Mouse (Mus musculus) heart, embryonic 13.5 days (tissue): ENCODE measurements around the gene Pdrg1. TPM values are rescaled to one million over a fixed set of nuclear protein-coding genes. Genes with fewer than 3 reads are reported as not detected.

Experiments
- ATAC-seq: fragments of 200-750 bp; cut with Nextera tagmentation; 2 replicates; pipeline ENCODE4 v1.8.0; 2017; ENCODE audit warnings: moderate TSS enrichment; ENCODE audit not compliant: insufficient number of reproducible peaks, low FRiP score, low TSS enrichment; ENCODE audit errors: extremely low read depth
- H3K27ac ChIP-seq: fragments of 300-500 bp; sonication (generic); replicated peaks from 2 replicates; pipeline ENCODE4 v1.5.1; 2015; ENCODE audit warnings: moderate library complexity, mild to moderate bottlenecking, inconsistent platforms
- H3K27me3 ChIP-seq: fragments of 300-500 bp; sonication (generic); replicated peaks from 2 replicates; pipeline ENCODE4 v1.6.1; 2015; ENCODE audit warnings: mild to moderate bottlenecking, inconsistent platforms
- H3K36me3 ChIP-seq: fragments of 300-500 bp; sonication (generic); 2 replicates; pipeline ENCODE4 v1.6.1; 2015; ENCODE audit warnings: mild to moderate bottlenecking, inconsistent platforms
- H3K4me1 ChIP-seq: fragments of 300-500 bp; sonication (generic); 2 replicates; pipeline ENCODE4 v1.6.1; 2015; ENCODE audit warnings: inconsistent platforms
- H3K4me2 ChIP-seq: fragments of 300-500 bp; sonication (generic); 2 replicates; pipeline ENCODE4 v1.6.1; 2015; ENCODE audit warnings: inconsistent platforms, mild to moderate bottlenecking, moderate library complexity
- H3K4me3 ChIP-seq: fragments of 300-500 bp; sonication (generic); 2 replicates; pipeline ENCODE4 v1.5.1; 2015; ENCODE audit warnings: moderate library complexity, mild to moderate bottlenecking, inconsistent platforms
- H3K9ac ChIP-seq: fragments of 300-500 bp; sonication (generic); 2 replicates; pipeline ENCODE4 v1.6.1; 2015; ENCODE audit warnings: inconsistent platforms, mild to moderate bottlenecking, moderate library complexity
- H3K9me3 ChIP-seq: fragments of 300-500 bp; sonication (generic); 2 replicates; pipeline ENCODE4 v1.6.1; 2016; ENCODE audit warnings: inconsistent platforms
- WGBS: fragments of 180-500 bp; shearing (Covaris S2); methylation state at CpG from one replicate; pipeline ENCODE4 v1.1.7; 2015; ENCODE audit warnings: mixed read lengths; 5-methylcytosine and 5-hydroxymethylcytosine counted together
- polyA plus RNA-seq: library from polyadenylated mRNA; unstranded; fragments of >200 nt; fragmentation: Nextera tagmentation; extraction: Ambion mirVana; gene quantifications from 2 replicates; pipeline ENCODE4 v1.2.1, GENCODE M21; 2015

The Pdrg1 gene
- polyA plus RNA-seq, 1 experiment from 2014 or later = 101 TPM

- Histone ChIP-seq H3K4me1 (no peaks in the 10 kb centered on the region), H3K36me3 (peaks cover 11% of the 10 kb centered on the region), H3K27ac (no peak overlapping the region), H3K4me3 (no peak overlapping the region), H3K9me3 (no peaks in the 10 kb centered on the region), H3K27me3 (peaks cover 10% of the 10 kb centered on the region; the same call in 1 of the 2 replicates), H3K4me2 (no peak overlapping the region), H3K9ac (no peak overlapping the region)
- 68% methylated on average over 15 of the region's 15 CpGs for WGBS
- no peak for ATAC-seq
These were observed 12.6 kb downstream of the Pdrg1 start for GRCm38 (mm10) chr2:153002492-153003248.

- 62% methylated on average over 4 of the region's 4 CpGs for WGBS
- no peaks in the 10 kb centered on the region for H3K36me3 ChIP-seq
- H3K4me2 ChIP-seq = no peak overlapping the region
- H3K27me3 ChIP-seq = peaks cover 10% of the 10 kb centered on the region; the same call in 1 of the 2 replicates
- no peaks in the 10 kb centered on the region for H3K4me1 ChIP-seq
- H3K9ac ChIP-seq = no peak overlapping the region
- no peak overlapping the region for H3K4me3 ChIP-seq
- ATAC-seq = no peak
- no peak overlapping the region for H3K27ac ChIP-seq
- no peaks in the 10 kb centered on the region for H3K9me3 ChIP-seq
These were observed 18.2 kb downstream of the Pdrg1 start for GRCm38 (mm10) chr2:152997046-152997445.

GRCm38 (mm10) chr2:152991529-152991928 lies 23.7 kb downstream of the Pdrg1 start:
- no peaks in the 10 kb centered on the region for H3K4me1 ChIP-seq
- WGBS = 59% methylated on average over 9 of the region's 9 CpGs
- no peak overlapping the region for H3K9ac ChIP-seq
- H3K9me3 ChIP-seq = no peaks in the 10 kb centered on the region
- H3K4me2 ChIP-seq = no peak overlapping the region
- no peak overlapping the region for H3K4me3 ChIP-seq
- ATAC-seq = no peak
- H3K27me3 ChIP-seq = peaks cover 13% of the 10 kb centered on the region; the same call in 1 of the 2 replicates
- H3K27ac ChIP-seq = no peak overlapping the region
- no peaks in the 10 kb centered on the region for H3K36me3 ChIP-seq

GRCm38 (mm10) chr2:152985582-152985981 lies 29.6 kb downstream of the Pdrg1 start:
- 56% methylated on average over 1 of the region's 1 CpGs for WGBS
- Histone ChIP-seq H3K4me2 (no peak overlapping the region), H3K27me3 (peaks cover 13% of the 10 kb centered on the region; the same call in 1 of the 2 replicates), H3K9me3 (no peaks in the 10 kb centered on the region), H3K4me3 (no peak overlapping the region), H3K36me3 (no peaks in the 10 kb centered on the region), H3K9ac (no peak overlapping the region), H3K4me1 (no peaks in the 10 kb centered on the region), H3K27ac (no peak overlapping the region)
- no peak for ATAC-seq

- H3K4me3 ChIP-seq = no peak overlapping the region
- 59% methylated on average over 3 of the region's 3 CpGs for whole genome bisulfite sequencing
- peaks cover 9% of the 10 kb centered on the region; the same call in 1 of the 2 replicates for H3K27me3 ChIP-seq
- H3K4me2 ChIP-seq = no peak overlapping the region
- H3K27ac ChIP-seq = no peak overlapping the region
- H3K9ac ChIP-seq = no peak overlapping the region
- no peaks in the 10 kb centered on the region for H3K9me3 ChIP-seq
- no peaks in the 10 kb centered on the region for H3K4me1 ChIP-seq
- H3K36me3 ChIP-seq = no peaks in the 10 kb centered on the region
- no peak for ATAC-seq
These were observed 38.2 kb downstream of the Pdrg1 start for GRCm38 (mm10) chr2:152976991-152977390.

- Histone ChIP-seq H3K4me1 (no peaks in the 10 kb centered on the region), H3K4me3 (no peak overlapping the region), H3K9me3 (no peaks in the 10 kb centered on the region), H3K9ac (no peak overlapping the region), H3K4me2 (no peak overlapping the region), H3K27me3 (peaks cover 19% of the 10 kb centered on the region), H3K36me3 (no peaks in the 10 kb centered on the region), H3K27ac (no peak overlapping the region)
- no peak for ATAC-seq
- WGBS = 65% methylated on average over 4 of the region's 4 CpGs
These were observed 49.7 kb downstream of the Pdrg1 start for GRCm38 (mm10) chr2:152965555-152965954.

GRCm38 (mm10) chr2:152962091-152962793 lies 53.0 kb downstream of the Pdrg1 start, which contains the start of gene Ttll9:
Gene Ttll9, plus strand, starts transcription at chr2:152962485.
- peak within 1 kb of the TSS; percentile 73 for H3K4me2 ChIP-seq
- ATAC-seq = no peak
- H3K27ac ChIP-seq = no peak within 1 kb of the TSS
- no peaks in the 10 kb centered on the region for H3K36me3 ChIP-seq
- H3K4me3 ChIP-seq = peak within 1 kb of the TSS; percentile 55
- 2% methylated on average over 34 of the region's 34 CpGs for WGBS
- peak within 1 kb of the TSS; percentile 75 for H3K9ac ChIP-seq
- H3K9me3 ChIP-seq = no peaks in the 10 kb centered on the region
- H3K27me3 ChIP-seq = peaks cover 48% of the 10 kb centered on the region
- H3K4me1 ChIP-seq = no peaks in the 10 kb centered on the region

Other genes starting within 250 kb of the Pdrg1 start
- 59.6 and 62.8 TPM in 2 replicates for gene Bcl2l1, start 183.7 kb downstream of the Pdrg1 start, polyA plus RNA-seq
- 51.1 and 55.5 TPM in 2 replicates for gene Tpx2, start 167.5 kb downstream of the Pdrg1 start, polyA plus RNA-seq
- 0.19 and 0.29 TPM in 2 replicates for gene Mylk2, start 104.1 kb downstream of the Pdrg1 start, polyA plus RNA-seq
- gene Foxs1, start 82.2 kb downstream of the Pdrg1 start, polyA plus RNA-seq = 2.5 and 2.7 TPM in 2 replicates
- gene Dusp15, start 63.7 kb downstream of the Pdrg1 start, polyA plus RNA-seq = 0.15 and 0.51 TPM in 2 replicates
- 0.23 and 0.44 TPM in 2 replicates for gene Ttll9, start 52.9 kb downstream of the Pdrg1 start, polyA plus RNA-seq
- not detected in 2 replicates for gene Xkr7, start 16.4 kb upstream of the Pdrg1 start, polyA plus RNA-seq
- 4.6 and 5.3 TPM in 2 replicates for gene Ccm2l, start 50.5 kb upstream of the Pdrg1 start, polyA plus RNA-seq
- gene Hck, start 93.0 kb upstream of the Pdrg1 start, polyA plus RNA-seq = 1.8 and 2.2 TPM in 2 replicates
- gene Tm9sf4, start 145.9 kb upstream of the Pdrg1 start, polyA plus RNA-seq = 59.0 and 63.0 TPM in 2 replicates
- 5.7 and 7.3 TPM in 2 replicates for gene Tspyl3, start 210.0 kb upstream of the Pdrg1 start, polyA plus RNA-seq
- gene Plagl2, start 226.0 kb upstream of the Pdrg1 start, polyA plus RNA-seq = 12.2 and 12.5 TPM in 2 replicates
- gene Pofut1, start 226.1 kb upstream of the Pdrg1 start, polyA plus RNA-seq = 4.6 and 4.8 TPM in 2 replicates